Mouse (Mus musculus) olfactory bulb, adult 2 months (tissue): ENCODE data around the gene Pelp1.

Experiments
- CTCF ChIP-seq: fragments of 200-500 bp; IDR thresholded peaks from 2 replicates; pipeline ENCODE4 v1.5.1; 2012; ENCODE audit warnings: low read depth, mild to moderate bottlenecking, low read length, moderate library complexity; ENCODE audit not compliant: insufficient read depth
- POLR2A ChIP-seq: fragments of 200-500 bp; IDR thresholded peaks from 2 replicates; pipeline ENCODE4 v1.6.1; 2012; ENCODE audit warnings: mild to moderate bottlenecking, low read depth, low read length, moderate library complexity; ENCODE audit not compliant: insufficient read depth

DNA sequence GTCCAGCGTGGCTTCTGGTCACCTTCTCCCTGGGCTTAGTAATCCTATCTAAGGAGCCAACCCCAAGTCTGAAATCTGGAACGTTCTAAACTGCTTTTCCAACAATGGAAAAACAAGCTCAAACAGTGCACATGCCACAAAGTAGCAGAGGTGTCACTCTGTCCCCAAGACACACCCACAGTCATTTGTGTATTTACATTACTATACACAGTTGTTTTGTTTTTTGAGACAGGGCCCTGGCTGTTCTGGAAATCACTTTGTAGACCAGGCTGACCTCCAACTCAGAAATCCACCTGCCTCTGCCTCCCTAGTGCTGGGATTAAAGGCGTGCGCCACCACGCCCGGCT lies 439 bp upstream of the Pelp1 start:
- no peak for TF ChIP-seq CTCF
- TF ChIP-seq POLR2A: no peak
